ENCODE assay signal across 7 mouse cellular contexts in the genomic region with DNA sequence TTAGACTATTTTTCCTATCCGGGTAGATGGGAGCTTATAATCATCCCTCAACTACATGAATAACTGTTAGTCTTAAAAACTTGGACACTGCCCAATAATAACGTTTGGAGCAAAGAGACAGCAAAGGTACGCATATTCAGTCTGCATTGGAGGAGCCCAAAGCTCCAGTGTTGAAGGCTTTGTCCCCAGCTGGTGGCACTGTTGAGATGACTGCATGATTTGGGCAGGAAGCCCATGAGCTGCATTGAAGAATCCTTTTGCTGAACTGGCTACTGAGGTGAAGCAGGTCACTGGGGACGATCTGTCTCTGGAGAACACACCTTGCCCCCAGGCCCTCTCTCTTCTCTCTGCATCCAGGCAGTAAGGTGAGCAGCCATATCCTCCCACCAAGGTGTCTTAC. TPM values are rescaled to one million over a fixed set of nuclear protein-coding genes. Genes with fewer than 3 reads are reported as not detected.
DNase-seq lines count a peak whose midpoint lies in the region; ATAC-seq lines count a peak whose summit lies in the region.

No protein-coding gene starts in this region.

- 0 out of 2 replicates have a peak, but pooled peaks have one; percentile 45 for ATAC-seq in common myeloid progenitor, adult 5-6 weeks (replicated peaks; ENCODE audit: low read depth, poor library complexity, severe bottlenecking)

- intact Hi-C loops in left cerebral cortex, postnatal 14 days (cut with DNase I): loop anchor here (5.0 kb wide), 1 partner anchor 353 kb away; no protein-coding TSS in a partner anchor

- peak; percentile 44 for DNase-seq in layer of hippocampus, adult 11-12 months (ENCODE audit: low spot score)
- DNase-seq in layer of hippocampus, adult 9-10 months (ENCODE audit: low spot score): no peak
- DNase-seq in adrenal gland, postnatal 10 days: peak; percentile 50
- DNase-seq in left cerebral cortex, postnatal 14 days (ENCODE audit: low spot score in 2 of 2): peak; percentile 45 to 52
- no peak for DNase-seq in urinary bladder, postnatal 4 days (ENCODE audit: low spot score in 2 of 2)
- no peak for DNase-seq in embryo, embryonic 9.5 days (ENCODE audit: extremely low spot score)

RNA-seq across cellular contexts. Expression of gene Adamts3, which starts 43.5 kb away (rescaled TPM):
- 1 to 10 TPM; 3.7 to 3.9 TPM for total RNA-seq in adrenal gland, postnatal 10 days (2021)
- 13.4 and 15.6 TPM in 2 replicates for total RNA-seq in common myeloid progenitor, adult 5-6 weeks (2017)
- 10 to 100 TPM; 41.6 to 44.1 TPM for total RNA-seq in left cerebral cortex, postnatal 14 days (2021)

Comparison
In these comparisons a context has a peak if more than half of its experiments do, and no peak if none do; other contexts are left out.
1. DNase-seq: peak in layer of hippocampus, adult 11-12 months (single experiment), adrenal gland, postnatal 10 days (single experiment) and left cerebral cortex, postnatal 14 days (2 of 2); none in layer of hippocampus, adult 9-10 months (single experiment), urinary bladder, postnatal 4 days (0 of 2) and embryo, embryonic 9.5 days (single experiment).